Mouse (Mus musculus) liver, adult 2 months (tissue): ENCODE data around the gene Slc25a26.

Experiments
- CTCF ChIP-seq: fragments of 200-500 bp; IDR thresholded peaks from 2 replicates; pipeline ENCODE4 v1.5.1; 2011; ENCODE audit warnings: low read depth, low read length, control low read depth
- POLR2A ChIP-seq: fragments of 200-500 bp; IDR thresholded peaks from 2 replicates; pipeline ENCODE4 v1.6.1; 2011; ENCODE audit warnings: low read length, control low read depth; ENCODE audit not compliant: insufficient read depth; ENCODE audit errors: extremely low read depth

DNA sequence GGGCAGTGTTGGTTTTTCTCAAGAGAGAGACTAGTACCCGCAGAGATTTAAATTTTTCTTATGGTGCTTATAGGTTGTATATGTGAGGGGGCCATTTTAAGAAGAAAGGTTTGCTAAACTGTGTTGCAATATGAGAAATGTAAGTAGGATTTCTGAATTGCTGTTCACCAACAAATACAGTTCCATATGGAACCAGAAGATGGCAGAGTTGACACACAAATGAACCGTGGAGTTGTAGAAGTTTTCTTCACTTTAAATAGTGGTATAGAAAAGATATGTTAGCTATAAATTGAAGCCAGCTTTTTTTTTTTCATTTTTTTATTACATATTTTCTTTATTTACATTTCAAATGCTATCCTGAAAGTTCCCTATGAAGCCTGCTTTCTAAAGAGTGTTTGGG is 24.2 kb downstream of the Slc25a26 start:
- no peak for TF ChIP-seq POLR2A
- peak; percentile 32; the same call in 1 of the 2 replicates for TF ChIP-seq CTCF
